Mouse (Mus musculus): ENCODE results near the gene Gtf2a2.

GRCm38 (mm10) chr9:70052730-70053129, 40.4 kb downstream of the Gtf2a2 start:
- TF ChIP-seq CTCF (IDR thresholded peaks at IDR 0.05; ENCODE audit: low read depth) (no peak), EP300 (IDR thresholded peaks at IDR 0.05; ENCODE audit: low read depth) (no peak)

Data from heart, postnatal 0 days (tissue).